Mouse (Mus musculus) liver, adult (tissue): ENCODE data around the gene Cyp2w1.

Experiments used
- GATA4 ChIP-seq: IDR thresholded peaks from 2 replicates; pipeline ENCODE4 v1.6.1; 2014; ENCODE audit warnings: mild to moderate bottlenecking, low read length; ENCODE audit not compliant: insufficient replicate concordance

Gene Cyp2w1

DNA sequence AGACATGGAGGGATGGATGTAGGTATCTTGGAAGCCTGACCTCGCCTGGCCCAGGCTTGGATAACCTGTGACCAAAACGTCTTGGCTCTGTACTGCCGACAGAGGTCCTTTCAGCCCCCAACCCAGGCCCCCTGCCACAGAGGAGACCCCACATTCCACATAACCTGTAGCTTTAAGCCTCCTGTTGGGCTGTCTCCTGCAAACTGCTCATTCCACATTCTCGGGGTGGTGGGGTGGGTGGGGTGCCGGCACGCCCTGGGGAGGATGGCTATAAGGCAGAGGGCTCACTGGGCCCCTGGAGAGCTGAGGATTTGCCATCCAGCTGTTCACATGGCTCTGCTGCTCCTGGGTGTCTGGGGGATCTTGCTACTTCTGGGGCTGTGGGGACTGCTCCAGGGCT, at the start of gene Cyp2w1:
Cyp2w1 (plus strand) TSS at position 301 of the 400 bp plus-strand sequence.
- TF ChIP-seq GATA4, result no peak

DNA sequence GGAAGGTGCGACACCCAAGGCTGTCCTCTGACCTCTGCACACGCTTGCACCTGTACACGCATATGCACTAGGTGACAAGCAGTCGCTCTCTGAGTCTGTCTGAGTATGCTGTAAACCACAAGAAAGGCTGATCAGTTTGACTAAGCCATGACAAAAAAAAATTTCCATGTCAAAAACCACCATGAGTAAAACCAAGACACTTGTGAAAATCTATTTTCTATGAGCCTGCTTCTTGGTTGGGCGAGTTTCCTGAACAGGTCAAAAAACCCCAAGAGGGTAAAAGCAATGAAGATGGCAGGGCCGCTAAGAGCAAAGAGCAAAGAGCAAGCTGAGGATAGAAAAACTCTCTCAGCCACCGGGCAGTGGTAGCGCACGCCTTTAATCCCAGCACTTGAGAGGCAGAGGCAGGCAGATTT, 48.8 kb upstream of the Cyp2w1 start:
- TF ChIP-seq GATA4, result no peak

DNA sequence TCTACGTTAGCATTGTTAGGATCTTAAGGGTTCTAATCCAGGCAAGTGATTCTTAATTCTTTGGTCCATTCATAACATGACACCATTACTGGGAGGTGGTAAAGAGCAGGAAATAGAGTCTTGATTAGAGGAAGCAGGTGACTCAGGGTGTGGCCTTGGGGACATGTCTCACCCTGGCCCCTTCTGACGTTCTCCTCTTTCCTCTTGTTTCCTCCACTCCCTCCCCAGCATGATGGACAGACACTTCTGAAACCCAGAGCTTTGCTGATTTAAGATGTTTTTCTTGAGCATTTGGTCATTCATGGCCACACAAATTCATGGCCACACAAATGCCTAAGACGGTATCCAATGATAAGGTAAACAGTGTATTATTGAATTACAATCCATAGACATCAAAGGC, 42.5 kb upstream of the Cyp2w1 start:
- TF ChIP-seq GATA4, result no peak

DNA sequence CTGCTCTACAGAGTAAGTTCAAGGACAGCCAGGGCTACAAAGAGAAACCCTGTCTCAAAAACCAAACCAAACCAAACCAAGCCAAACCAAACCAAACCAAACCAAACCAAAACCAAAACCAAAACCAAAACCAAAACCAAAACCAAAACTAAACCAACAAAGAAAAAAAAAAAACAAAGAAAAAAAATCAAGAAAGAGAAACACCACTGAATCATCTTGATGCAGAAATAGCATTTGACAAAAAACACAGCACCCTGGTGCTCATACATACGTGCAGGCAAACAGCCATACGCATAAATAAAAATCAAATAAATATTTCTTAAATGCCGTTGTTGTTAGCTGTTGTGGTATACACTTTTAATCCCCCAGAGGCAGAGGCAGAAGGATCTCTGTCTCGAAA, 41.9 kb upstream of the Cyp2w1 start:
- no peak for TF ChIP-seq GATA4

DNA sequence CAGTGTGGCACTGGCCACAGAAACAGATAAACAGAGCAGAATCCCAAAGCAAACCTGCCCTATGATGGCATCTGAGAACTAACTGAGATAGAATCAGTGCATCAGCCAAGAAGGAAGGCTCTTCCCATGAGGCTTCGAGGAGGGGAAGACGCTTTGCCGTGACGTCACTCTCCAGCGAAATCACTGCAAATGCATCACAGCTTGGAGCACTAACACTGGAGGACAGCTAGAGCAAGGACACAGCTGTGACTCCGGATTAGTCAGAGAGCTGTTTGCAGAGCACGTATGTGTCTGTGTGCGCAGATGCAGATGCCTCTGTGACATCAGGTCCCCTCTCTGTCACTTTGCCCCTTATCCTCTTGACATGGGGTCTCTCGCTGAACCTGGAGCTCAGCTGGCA, 40.6 kb upstream of the Cyp2w1 start:
- TF ChIP-seq GATA4, result no peak

DNA sequence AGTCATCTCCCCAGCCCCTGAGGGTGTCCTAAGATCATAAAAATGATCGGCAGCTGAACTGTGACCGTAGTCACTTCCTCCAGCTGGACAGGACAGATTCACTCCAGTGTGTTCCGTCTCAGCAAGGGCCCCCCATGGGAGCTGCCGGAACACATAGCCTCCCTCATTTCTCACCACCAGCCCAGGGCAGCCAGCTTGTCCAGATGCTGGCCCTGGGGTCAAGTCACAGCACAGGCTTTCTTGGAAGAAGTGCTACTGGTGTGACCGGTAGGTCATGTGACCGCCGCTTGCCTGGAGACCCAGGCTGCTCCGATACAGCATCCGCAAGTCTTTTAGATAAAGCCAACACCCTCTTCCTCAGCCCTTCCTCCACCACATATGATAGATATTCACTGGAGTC, 38.9 kb upstream of the Cyp2w1 start:
- TF ChIP-seq GATA4, result no peak

DNA sequence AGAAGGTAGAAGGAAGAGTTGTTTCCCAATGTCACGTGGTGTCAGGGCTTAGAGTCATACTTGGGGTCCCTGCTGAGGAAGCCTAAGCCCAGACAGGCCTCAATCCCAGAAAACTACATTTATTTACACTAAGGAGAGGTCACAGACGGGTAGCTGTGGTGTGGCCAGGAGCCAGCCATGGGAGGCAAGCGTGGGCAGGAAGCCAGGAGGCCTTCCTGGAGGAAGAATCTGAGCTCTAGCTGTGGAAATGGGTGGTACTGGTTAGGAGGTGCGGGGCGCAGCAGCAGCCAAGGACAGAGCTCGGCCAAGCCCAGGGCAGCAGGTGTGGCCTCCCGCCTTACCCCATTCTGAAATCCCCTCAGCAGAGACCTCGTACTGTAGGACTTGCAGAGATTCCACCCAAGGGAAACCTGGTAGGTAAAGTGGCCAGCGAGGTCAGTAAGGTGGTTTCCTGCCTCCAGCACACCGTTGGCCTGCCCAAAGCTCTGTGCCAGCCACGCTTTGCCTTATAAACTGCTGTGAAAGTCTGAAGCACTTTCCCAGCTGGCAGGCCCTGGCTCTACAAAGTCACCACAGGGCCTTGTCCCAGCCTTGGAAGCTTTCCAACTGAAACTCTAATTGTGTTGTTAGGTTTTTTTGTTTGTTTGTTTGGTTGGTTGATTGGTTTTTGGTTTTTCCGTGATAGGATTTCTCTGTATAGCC, 37.3 kb upstream of the Cyp2w1 start:
- no peak for TF ChIP-seq GATA4

DNA sequence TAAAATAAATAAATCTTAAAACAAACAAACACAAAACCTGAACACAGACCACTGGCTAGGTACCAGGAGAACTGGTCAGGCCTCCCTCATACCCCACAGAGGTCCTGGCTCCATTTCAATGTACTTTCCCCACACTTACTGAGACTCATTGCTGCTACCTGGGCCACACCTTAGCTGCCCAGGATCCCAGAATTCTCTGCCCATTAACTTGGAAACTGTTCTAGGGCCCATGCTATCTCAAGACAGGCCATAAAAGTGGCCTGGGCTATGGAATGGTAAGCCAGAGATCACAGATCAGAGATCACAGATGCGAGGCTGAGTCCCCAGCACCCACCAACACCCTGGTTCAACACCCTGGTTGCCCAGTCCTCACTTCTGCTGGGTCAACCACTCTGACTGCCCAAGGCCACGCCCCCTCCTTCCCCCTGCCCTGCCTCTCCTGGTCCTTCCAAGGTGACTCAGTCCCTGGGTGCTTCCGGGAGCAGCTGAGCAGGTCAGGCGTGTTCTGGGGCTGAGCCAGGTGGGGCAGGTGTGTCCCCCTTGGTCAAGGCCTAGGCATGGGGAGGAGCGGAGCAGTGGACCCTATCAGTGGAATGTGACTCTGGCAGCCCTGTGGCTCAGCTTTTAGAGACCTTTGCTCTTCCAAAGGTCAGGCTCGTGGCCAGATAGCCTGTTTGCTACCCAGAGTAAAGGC, 35.3 kb upstream of the Cyp2w1 start:
- TF ChIP-seq GATA4, result no peak

DNA sequence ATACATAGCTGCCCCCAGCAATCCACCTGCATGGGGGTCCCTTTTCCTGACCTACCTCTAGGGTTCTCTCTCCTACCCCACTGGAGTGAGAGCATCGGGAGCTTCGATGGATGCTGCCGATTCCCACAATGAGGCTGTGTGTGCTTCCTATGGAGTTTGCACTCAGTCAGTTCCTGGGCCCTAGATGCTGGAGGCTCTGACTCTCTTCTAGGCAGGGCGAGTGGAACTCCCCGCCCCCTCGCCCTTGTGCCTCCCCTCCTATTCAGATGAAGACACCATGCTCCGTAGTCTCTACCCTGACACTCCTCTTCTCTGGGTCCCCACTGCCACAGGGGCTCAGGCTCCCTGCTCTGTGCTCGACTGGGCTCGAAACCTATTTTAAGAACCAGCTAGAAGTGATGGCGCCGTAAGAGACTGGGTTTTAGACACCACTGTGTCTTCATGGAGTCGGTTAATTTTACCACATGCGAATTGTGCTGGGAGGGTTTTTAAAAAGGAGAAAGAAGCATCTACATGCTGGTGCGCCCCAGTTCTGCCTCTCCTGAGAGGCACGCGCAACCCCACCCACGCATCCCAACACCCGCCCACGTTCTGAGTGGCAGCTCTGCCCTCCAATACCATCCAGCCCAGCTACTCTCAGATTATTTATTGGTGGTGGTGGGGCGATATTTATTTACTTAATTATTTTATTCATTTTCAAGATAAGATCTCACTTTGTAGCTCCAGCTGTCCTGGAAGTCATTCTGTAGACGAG, 34.5 kb upstream of the Cyp2w1 start:
- TF ChIP-seq GATA4, result no peak

DNA sequence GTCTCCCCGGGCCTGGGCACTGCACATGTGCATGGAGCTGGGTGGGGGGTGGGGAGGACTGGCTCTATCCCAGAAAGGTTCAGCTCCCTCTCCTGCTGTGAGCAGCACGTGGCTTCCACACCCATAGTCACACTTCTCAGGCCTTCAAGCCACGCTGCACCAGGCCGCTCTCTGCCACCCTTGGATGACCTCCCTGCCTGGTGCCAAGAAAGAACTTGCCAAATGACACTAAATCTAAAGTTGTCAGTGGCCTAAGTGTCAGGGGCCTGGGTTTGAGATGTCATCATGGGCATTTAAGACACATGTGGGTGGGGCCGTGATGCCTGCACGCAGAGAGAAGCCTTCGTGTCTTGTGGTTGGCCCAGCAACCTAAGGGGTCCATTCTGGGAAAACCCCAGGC, 32.0 kb upstream of the Cyp2w1 start:
- no peak for TF ChIP-seq GATA4

DNA sequence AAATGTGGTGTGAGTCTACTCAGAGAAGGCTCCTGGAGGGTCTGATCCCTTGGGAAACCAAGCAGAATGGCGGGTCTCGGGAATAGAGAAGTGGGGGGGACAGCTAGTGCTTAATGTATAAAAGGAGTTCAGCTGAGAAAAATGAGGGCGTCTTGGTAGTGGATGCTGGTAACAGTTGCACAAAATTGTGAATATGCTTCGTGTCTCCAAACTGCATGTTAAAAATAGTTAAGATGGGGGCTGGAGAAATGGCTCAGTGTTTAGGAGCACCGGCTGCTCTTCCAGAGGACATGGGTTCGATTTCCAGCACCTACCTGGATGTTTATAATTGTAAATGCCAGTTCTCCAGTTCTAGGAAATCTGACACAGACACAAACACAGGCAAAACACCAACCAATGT, 31.1 kb upstream of the Cyp2w1 start:
- no peak for TF ChIP-seq GATA4

DNA sequence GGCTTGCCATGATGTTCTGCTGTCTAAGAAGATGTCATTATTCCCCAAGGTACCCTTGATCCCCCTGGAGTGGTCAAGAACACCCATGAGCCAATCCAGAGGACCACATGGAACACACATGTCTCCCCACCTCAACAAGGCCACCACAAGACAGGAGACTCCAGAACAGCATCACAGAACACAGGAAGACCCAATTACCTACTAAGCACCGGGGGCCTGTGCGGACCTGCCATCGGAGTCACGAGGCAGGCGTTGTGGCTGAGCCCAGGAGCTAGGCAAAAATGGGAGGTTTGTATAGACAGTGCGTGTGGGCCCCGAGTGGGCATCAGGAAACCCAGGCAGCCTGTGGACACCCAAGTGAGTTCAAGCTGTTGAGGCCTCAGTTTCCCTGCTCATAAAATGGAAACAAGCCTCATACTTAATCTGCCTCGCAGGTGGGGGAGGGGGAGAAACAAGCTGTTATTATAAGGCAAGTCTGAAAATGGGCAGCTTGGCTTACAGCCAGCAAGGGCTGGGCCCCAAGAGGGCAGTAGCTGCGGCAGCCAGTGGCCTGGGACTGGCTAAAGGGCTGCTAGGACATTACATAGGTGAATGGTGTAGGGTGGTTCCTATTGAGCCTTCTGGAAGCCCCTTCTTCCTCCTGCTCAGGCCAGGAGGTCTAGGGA, 29.0 kb upstream of the Cyp2w1 start:
- TF ChIP-seq GATA4, result no peak

DNA sequence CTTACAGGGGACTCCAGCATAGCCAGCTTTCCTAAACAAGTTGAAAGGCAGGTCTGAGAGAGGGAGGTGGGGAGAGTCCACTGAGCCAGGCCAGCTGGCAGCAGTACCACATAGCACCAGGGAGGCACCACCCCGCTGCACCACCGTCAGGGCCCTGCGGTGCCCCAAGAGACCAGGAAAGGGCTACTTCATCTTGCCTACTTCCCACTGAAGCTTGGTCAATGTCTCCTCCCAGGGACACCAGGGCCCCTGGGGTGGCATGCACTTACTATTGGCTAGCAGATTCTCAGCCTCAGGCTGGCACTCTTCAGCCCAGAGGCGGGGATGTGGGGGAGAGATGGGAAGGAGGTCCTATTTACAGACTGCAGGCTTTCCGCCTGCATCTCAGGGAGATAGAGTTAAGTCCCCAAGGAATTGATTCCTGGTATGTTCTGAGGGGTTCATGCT, 28.3 kb upstream of the Cyp2w1 start:
- no peak for TF ChIP-seq GATA4

DNA sequence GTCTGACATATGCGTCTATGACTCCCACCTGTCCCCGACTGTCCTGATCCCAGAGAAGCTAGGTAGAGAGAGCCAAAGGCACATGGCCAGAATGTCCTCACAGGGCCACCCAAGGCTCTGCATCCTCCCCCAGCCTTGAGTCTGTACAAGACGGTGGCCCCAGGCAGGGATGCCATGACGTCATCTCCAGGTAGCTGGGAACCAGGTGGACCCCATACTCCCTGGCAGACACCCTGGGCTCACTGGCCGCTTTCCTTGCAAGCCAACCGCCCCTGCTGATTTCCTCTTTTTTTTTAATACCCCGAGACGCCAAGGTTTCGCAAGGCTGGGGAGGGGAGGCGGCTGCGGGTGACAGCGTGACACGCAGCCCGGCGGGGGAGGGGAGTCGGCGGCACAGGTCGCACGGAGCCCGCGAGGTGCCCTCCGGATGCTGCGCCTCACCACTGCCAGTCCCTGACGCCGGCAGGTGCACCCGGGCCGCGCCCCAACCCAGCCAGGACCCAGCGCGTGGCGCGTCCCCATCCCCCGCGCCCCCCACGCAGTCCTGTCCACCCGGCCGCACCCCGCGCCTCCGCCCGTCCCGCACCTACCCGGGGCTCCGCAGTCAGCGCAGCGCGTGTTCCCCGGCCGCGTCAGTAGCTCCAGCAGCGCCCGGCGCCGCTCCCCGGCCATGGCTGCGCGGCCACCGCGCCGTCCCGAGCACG, 27.6 kb upstream of the Cyp2w1 start:
- no peak for TF ChIP-seq GATA4
